Mouse (Mus musculus) kidney, postnatal 10 days (tissue): ENCODE data around the gene Tbc1d16.
A peak's percentile ranks its signal among the peaks of the same experiment; 100 is the strongest.
"Not testable (repeated sequence)": the region's sequence is repeated elsewhere in the genome, so short reads cannot be mapped to it uniquely, and the experiment has no call there.

Experiments
- DNase-seq: peaks from one replicate; pipeline ENCODE4 v3.0.0; 2021; ENCODE audit warnings: mixed read lengths

Gene Tbc1d16

DNA sequence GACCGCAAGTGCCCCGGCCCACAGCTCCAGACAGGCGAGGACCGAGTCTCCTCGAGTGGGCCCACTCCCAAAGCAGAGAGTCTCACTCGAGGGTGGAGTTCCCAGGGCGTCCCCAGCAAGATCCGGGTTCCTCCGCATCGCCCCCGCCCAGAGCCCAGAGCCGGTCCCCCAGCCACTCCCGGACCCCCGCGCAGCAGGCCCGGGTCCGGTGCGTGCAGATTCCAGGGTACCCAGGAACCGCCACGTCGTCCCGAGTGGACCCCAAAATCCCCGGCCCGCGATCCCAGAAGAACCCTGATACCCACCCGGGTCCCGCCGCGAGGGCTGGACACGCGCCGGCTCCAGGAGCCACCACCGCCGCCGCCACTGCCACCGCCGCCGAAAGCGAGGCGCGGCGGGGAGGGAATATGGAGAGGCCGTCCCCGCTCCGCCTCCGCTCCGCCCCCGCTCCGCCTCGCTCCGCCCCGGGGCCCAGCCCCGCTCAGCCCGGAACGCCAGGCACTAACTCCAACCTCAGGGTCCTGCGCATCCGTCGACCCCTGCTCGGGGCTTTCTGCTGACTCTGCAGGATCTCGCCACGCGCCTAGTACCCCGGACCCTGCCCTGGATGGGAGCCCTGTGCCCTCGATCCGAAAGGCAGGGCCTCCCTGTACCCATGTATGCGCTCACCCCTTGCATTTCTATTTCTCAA, at the start of gene Tbc1d16, which contains the start of gene Ccdc40:
TSS of gene Tbc1d16 (minus strand) at position 409 of the 691 bp plus-strand sequence.
TSS of gene Ccdc40 (plus strand) at position 482 of the 691 bp plus-strand sequence.
- DNase-seq = peak; percentile 86

DNA sequence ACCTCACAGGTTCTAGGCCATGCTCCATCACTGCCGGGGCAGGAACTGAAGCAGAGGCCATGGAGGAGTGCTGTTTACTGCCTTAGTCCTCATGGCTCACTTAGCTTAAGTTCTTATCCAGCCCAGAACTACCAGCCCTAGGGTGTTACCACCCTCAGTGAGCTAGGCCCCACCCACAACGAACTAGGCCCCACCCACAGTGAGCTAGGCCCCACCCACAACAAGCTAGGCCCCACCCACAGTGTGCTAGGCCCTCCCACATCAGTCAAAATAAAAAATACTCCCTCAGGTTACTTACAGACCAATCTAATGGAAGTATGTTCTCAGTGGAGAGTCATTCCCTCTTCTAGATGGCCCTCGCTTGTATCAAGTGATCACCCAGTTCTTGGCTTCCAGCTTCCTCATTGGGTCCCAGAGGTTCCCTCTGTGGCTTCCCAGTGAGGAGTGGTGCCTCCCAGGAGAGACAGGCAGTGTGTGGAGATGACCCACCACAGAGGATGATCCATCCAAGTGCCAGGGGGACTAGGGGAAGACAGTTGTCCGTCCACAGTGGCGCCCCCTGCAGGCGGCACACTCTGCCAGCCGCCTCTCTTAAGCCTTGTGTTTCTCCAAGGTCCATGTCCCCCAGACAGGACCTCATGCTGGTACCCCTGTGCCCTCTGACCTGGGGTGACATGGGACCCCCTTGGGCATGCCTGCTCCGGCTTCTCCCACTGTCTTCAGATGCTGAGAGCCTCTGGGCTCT, 45.1 kb upstream of the Tbc1d16 start:
- DNase-seq = no peak

DNA sequence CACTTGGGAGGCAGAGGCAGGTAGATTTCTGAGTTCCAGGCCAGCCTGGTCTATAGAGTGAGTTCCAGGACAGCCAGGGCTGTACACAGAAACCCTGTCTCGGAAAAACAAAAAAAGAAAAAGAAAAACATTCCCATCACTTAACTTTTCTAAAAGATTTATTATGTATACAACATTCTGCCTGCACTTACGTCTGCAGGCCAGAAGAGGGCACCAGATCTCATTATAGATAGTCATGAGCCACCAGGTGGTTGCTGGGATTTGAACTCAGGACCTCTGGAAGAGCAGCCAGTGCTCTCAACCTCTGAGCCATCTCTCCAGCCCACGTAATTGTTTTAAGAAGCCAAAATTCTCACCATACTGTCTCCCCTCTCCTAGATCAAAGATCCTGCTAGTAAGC, 44.2 kb upstream of the Tbc1d16 start:
- not testable (repeated sequence) for DNase-seq

DNA sequence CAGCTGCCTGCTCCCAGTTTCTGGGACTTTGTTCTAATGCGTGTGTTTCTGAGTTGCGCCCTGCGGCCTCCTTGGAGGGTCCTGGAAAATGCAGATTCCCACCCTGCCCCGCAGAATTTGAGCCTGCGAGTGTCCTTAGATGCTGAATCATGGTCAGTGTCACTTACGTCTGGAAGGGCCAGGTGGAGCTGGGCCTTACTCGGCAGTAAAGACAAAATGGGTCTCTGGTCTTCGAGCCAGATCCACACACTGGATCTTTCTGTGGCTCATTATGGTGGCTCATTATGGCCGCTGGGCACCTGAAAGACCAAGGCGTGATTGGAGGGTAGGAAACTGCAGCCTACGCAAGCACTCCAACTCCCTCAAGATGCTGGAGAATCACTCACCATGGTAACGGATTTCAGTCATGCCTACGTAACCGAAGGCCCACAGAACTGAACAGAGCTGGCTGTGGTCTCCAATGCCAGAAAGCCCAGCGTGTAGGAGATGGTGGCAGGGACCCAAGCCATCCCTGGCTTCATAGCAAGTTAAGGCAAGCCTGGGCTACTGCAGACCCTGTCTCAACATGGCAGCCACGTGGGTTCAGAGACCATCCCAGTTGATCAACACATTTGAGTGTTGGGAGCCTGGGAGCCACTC, 40.4 kb upstream of the Tbc1d16 start:
- DNase-seq = no peak

DNA sequence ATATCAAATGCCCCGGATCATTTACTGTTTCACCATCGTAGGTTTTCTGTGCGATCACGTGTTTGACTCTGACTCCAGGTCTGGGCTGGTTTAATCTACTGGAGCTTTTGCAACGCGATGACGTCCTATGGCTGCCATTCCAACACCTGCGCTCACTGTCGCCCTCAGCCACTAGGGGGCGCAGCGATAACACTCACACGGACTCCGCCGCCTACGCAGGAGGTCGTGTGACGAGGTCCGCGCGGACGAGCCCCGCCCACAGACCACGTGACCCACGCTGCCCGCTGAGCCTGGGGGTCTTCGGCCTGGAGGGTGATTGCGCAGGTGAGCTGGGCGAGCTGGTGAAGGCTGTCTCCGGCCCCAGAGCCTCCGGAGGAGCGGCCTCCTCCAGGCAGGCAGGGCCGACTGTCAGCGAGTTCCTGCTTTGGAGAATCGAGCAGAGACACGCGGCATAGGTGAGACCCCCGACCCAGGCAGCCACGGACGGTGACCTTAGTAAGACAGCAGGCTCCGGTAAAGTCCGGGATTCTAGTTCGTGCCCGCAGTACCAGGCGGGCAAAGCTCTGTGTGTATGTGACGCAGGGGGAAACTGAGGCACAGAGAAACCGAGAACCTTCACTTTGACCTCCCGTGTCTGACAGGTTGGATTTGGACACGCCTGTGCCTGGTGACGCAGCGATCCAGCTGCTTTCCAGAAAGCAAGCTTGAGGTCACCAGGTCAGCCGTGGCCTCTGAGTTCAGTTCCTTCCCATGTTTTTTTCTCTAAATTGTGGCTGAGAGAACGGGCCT, 39.7 kb upstream of the Tbc1d16 start, which contains the start of gene Gaa:
TSS of gene Gaa (plus strand) at position 120 of the 789 bp plus-strand sequence.
- DNase-seq = peak; percentile 97

DNA sequence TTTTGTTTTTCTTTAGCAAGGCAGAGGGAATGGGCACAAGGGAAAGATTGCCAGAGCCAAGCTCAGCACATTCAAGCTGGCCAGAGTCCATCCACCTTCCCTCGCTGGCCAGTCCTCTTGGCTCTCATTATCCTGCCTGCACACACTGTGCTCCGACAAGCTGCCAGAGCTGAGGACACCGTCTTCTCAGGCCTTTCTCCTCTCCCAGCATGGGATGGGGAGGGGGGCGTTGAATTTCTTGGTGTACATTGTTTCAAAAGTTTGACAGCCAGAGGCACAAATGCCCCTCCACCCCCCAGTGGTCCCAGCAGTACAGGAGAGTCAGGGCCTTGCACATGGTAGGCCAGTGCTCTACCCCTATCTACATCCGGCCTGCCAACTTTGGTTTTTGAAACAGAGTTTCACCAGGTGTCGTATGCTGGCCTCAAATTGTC, 39.0 kb upstream of the Tbc1d16 start:
- peak; percentile 73 for DNase-seq

DNA sequence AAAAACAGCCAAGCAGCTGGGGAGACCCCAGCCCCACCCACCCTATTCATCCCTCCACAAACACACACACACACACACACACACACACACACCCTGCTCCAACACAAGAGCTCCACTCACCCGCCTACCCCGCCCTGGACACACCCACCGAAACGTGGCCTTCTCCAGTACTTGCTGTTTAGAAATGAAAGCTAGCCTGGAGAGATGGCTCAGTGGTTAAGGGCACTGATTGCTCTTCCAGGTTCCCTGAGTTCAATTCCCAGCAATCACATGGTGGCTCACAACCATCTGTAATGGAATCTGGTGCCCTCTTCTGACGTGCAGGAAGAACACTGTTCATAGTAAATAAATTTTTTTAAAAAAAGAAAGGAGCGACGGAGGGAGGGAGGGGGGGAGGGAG, 37.5 kb upstream of the Tbc1d16 start:
- no peak for DNase-seq

DNA sequence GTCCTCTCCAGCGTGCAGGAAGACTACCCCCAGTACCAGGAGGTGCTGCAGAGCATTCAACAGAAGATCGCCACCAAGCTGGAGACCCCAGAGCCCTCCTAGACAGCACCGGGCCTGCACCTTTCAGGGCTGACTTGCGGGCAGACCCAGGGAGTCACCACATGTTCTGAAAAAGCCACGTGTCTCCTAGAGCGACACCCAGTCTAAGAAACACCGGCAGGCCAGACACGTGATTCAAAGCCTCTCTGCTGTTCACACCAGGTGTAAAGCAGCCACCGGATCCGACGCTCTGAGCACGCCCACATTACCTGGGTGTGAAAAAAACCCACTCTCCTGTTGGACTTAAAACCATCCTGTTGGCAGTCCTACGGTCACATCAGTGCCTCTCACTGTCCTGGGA, 36.1 kb upstream of the Tbc1d16 start:
- DNase-seq = no peak

DNA sequence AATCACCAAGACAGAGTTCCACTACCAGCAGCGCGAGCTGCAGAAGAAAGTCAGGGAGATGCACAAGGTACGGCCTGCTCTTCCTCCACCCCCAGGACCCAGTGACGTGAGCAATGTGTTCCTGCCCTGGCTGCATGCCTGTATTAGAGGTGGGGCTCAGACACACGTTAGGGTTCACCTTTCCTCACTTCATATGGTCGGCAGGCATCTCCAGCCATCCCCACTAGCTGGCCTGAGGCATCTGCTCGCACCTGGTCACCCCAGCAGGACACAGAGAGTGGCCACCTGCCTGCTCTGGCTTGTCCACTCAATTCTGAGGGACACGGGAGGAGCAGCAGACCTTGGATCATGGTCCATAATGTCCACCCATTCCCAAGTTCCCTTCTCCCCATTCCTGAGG, 31.7 kb upstream of the Tbc1d16 start:
- no peak for DNase-seq

DNA sequence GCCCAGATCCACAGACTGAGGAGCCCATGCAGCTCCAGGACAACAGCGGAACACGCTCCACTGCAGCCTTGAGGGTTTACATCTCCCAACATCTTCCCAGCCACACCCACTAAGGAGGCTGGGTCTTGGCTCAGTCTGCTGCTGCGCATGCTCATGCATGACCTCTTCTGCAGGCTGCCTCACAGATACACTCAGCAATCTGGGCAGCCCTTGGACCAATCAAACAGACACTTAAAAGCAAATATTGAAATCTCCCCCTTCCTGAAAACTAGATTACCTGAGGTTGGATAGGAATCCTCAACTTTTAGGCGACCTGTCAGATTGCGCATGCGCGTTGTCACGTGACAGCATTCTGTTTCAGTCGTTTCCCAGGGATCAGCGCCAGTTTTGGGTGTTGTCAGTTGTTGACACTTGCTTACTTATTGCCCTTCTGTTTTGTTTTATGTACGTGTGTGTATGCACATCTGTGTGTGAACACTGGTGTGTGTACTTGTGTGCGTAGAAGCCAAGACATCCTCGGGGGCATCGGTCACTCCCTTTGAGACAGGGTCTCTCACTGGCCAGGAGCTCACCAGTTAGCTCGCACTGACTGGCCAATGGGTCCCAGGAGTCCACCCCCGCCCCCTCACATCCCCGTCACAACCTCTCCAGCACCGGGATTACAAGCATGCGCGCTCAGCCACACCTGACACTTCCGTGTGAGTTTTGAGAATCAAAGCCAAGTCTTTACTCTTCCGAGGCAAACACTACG, 30.4 kb upstream of the Tbc1d16 start:
- peak; percentile 81 for DNase-seq

DNA sequence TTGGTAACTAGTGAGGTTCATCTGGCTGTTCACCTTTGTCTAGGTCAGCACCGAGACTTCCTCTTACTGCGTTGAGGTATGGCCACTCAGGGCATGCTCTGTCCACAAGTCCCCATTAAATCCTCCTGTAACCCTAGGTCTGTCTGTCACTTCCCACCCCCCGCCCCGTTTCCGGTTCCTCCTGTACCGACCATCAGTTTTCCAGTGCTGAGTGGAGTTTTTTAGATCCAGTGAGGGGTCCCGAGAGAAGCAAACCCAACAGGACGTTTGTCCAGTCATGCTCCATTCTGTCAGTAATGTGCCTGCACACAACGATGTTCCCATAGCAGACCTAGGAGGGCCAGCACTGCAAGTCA, 29.9 kb upstream of the Tbc1d16 start:
- peak; percentile 39 for DNase-seq

DNA sequence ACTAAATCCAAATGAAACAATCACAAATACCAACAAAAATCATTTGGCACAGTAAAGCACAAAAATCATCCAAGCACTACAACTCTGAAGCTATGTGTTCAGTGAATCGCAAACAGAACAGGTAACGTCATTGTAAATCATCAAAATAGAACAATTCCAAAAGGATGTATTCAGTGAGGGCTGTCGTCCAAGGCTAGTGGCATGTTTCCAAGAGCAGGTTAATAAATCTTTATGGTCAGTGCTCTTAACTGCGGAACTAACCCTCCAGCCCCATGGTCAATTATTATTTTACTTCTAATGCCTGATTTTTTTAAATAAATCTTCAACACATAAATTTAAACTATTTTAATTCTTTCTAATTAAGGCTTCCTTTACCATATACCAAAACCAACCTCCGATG, 28.3 kb upstream of the Tbc1d16 start:
- peak; percentile 54 for DNase-seq

DNA sequence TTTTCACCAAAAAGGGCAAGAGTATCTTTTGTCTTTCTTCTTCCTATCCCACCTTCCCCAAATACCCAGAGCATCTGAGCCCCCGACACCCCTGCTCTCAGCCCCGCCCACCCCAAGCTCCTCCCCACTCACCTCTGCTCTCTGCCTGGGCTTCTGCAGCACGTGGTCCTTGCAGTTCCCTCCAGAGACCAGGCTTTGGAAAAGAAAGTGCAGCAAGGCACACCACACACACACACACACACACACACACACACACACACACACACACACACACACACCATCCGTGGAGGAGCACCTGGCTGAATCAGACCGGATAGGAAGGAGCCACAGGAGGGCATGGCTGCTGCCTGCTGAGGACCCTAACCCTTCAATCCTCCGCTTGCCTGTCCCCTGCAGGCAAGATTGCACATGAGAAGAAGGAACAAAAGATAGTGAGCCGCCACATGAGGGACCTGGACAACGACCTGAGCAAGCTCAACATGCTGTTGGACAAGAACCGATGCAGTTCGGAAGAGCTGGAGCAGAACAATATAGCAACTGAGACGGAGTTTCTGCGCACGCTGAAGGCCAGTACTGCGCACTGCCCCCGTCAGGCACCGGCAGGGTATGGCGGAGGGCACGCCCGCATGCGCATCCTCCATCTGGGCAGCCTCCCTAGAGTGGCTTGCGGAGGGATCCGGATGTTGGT, 24.7 kb upstream of the Tbc1d16 start:
- peak; percentile 65 for DNase-seq

DNA sequence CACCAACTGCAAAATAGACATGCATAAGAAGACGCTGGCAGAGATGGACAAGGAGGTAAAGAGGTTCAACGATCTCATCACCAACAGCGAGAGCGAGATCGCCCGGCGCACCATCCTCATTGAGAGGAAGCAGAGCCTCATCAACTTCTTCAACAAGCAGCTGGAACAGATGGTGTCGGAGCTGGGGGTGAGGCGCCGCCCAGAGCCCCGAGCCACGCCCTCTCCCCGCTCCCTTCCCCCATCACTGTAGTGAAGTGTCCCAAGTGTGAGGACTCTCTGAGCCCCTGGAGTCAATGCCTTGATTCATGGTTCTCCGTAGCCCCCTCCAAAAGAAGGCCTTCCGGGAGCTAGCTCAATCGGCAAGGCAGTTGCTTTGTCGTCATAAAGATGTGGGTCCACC, 22.7 kb upstream of the Tbc1d16 start:
- DNase-seq = peak; percentile 38

DNA sequence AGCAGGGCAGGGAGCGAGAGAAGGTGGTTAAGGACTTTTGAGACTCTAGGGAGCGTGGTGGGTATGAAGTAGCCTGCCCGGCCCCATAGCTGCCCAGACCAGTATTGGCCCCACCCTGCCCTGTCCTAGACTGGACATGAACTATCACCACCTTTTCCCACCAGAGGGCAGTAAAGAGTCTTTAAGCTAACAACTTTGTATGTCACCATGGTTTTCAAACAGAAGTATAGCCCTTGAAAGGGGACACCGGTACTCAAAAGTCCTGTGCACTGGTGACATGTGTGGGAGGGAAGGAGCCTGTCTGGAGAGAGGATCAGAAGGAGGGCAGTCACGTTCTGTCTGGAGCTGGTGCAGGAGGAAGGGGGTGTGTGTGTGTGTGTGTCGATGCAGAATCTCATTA, 20.7 kb upstream of the Tbc1d16 start:
- DNase-seq = peak; percentile 83

DNA sequence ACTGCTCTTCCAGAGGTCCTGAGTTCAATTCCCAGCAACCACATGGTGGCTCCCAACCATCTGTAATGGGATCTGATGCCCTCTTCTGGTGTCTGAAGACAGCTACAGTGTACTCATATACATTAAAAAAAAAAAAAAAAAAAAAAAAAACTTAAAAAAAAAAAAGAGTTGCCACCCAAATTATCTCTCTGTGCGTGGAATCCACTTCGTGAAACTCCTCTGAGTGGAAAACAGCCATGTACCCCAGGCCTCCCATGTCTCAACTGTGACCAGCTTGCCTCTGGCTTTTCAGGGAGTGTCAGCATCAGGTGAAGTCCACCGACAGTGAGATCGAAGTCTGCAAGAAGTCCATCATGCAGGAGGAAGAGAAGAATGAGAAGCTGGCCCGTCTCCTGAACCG, 17.2 kb upstream of the Tbc1d16 start:
- not testable (repeated sequence) for DNase-seq

DNA sequence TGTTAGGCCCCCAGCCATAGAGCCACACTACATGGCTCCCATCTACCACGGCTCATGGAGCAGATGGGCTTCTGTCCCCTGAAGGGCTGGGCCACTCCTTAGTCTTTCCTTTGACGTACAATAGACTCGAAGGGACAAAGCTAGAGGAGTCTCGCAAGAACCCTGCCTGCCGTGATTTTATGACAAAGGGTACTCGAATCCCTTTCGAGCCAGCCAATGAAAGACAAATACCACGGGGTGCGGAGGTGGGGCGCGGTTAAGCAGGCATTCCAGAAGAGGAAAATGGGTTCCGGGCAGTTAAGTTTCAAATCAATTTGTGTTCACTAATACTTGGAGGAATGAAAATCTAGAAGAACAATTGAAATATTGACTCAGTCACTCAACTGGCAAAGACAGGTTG, 11.2 kb upstream of the Tbc1d16 start:
- DNase-seq = no peak

DNA sequence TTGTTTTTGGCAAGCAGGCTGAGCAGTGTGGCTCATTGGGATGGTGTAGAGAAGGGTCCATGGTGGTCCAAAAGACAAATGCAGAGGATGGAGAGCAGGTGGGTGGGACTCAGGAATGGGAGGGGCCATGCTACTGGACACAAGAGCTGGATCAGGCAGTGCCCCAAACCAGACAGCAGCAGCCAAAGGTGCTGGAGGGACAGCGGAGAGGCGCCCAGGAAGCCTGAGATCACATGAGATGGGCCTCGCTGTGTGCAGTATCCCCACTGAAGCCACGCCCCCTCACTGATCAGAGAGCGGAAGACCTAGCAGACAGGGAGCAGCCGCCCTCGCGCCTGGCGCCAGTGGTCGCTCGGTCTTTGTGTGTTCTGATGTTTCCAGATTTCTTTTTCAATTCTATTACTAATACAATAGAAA, 10.0 kb upstream of the Tbc1d16 start:
- peak; percentile 79 for DNase-seq

DNA sequence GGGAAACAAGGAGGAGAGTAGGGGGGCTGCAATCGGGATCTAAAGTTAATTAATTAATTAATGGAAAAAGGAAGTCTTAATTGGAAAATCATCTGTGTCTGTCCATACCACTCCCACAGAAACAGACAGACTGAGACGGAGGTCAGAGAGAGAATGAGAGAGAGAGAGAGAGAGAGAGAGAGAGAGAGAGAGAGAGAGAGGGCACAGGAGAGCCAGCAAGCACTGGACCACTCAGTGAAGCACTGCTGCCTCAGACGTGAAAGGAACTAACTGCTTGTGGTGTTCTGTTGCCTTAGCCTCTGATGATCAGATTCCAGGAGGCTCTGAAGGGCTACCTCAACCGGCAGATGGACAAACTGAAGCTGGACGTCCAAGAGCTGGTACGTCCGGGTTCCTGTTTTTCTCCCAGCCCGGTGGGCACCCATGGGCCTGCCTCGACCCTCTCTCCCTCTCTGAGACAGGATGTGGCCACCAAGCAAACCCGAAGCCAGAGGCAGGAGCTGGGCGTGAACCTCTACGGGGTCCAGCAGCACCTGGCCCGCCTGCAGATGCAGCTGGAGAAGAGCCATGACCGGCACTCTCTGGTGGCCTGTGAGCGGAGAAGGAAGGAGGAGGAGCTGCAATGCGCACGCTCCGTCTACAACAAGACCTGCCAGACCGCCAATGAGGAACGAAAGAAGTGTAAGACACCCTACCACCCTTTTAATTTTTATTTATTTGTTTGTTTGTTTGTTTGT, 9.4 kb upstream of the Tbc1d16 start:
- DNase-seq = peak; percentile 59

DNA sequence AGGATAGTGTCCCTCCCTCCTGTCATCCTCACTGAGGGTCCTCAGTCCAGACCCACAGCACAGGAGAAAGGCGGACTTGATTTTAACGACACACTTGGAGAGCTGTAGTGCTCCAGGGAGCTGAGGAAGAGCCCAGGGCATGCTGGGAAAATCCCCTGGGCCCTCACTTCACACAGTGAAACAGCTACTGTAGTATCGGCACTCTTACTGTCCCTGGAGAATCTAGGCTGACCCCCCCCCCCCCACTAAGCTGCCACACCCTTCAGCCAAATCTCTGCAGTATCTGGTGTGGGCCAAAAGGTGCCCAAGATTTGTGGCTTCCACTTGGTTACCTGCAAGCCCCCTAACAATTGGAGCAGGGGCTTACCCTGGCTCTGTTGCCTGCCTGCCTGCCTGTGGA, 8.7 kb upstream of the Tbc1d16 start:
- no peak for DNase-seq

DNA sequence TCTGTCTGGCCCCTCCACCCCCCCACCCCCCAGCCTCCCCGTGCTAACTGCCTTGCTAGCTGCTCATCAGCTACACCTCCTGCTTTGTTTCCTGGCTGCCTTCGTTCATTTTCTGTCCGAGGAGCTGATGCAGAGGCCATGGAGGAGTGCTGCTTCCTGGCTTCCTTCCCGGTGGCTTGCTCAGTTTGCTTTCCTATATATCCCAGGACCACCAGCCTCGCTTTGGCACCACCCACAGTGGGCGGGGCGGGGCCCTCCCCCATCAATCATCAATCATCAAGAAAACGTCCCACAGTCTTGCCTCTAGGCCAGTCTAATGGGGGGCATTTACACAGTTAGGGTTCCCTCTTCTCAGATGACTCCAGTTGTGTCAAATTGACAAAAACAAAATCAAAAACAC, 8.1 kb upstream of the Tbc1d16 start:
- no peak for DNase-seq
